Mouse (Mus musculus): ENCODE measurements around the gene Gucy1b1.

Gucy1b1 gene

GRCm38 (mm10) chr3:82074201-82074851, at the start of gene Gucy1b1:
Gene Gucy1b1, minus strand, starts transcription at chr3:82074689.
- DNase-seq (ENCODE audit: low read depth in 1 of 2, low spot score in 2 of 2), result no peak

- DNase-seq (ENCODE audit: low read depth in 1 of 2, low spot score in 2 of 2), result no peak
Observed at GRCm38 (mm10) chr3:82118916-82119315, 44.4 kb upstream of the Gucy1b1 start.

- DNase-seq (ENCODE audit: low read depth in 1 of 2, low spot score in 2 of 2), result no peak
Observed at GRCm38 (mm10) chr3:82112439-82112838, 38.0 kb upstream of the Gucy1b1 start.

GRCm38 (mm10) chr3:82111986-82112385, 37.5 kb upstream of the Gucy1b1 start:
- DNase-seq (ENCODE audit: low read depth in 1 of 2, low spot score in 2 of 2), result no peak

GRCm38 (mm10) chr3:82108951-82109350, 34.5 kb upstream of the Gucy1b1 start:
- no peak for DNase-seq (ENCODE audit: low read depth in 1 of 2, low spot score in 2 of 2)

- DNase-seq (ENCODE audit: low read depth in 1 of 2, low spot score in 2 of 2), result no peak
Observed at GRCm38 (mm10) chr3:82104229-82104628, 29.7 kb upstream of the Gucy1b1 start.

- no peak for DNase-seq (ENCODE audit: low read depth in 1 of 2, low spot score in 2 of 2)
Observed at GRCm38 (mm10) chr3:82099127-82099526, 24.6 kb upstream of the Gucy1b1 start.

GRCm38 (mm10) chr3:82096801-82097200, 22.3 kb upstream of the Gucy1b1 start:
- DNase-seq (ENCODE audit: low read depth in 1 of 2, low spot score in 2 of 2), result no peak

GRCm38 (mm10) chr3:82073741-82074181, 728 bp downstream of the Gucy1b1 start:
- DNase-seq (ENCODE audit: low read depth in 1 of 2, low spot score in 2 of 2), result no peak

- DNase-seq (ENCODE audit: low read depth in 1 of 2, low spot score in 2 of 2), result no peak
Observed at GRCm38 (mm10) chr3:82067830-82068229, 6.7 kb downstream of the Gucy1b1 start.

GRCm38 (mm10) chr3:82061402-82062180, 12.9 kb downstream of the Gucy1b1 start:
- no peak for DNase-seq (ENCODE audit: low read depth in 1 of 2, low spot score in 2 of 2)

GRCm38 (mm10) chr3:82057201-82057600, 17.3 kb downstream of the Gucy1b1 start:
- no peak for DNase-seq (ENCODE audit: low read depth in 1 of 2, low spot score in 2 of 2)

GRCm38 (mm10) chr3:82054283-82054974, 20.1 kb downstream of the Gucy1b1 start:
- no peak for DNase-seq (ENCODE audit: low read depth in 1 of 2, low spot score in 2 of 2)

GRCm38 (mm10) chr3:82052029-82052428, 22.5 kb downstream of the Gucy1b1 start:
- no peak for DNase-seq (ENCODE audit: low read depth in 1 of 2, low spot score in 2 of 2)

- no peak for DNase-seq (ENCODE audit: low read depth in 1 of 2, low spot score in 2 of 2)
Observed at GRCm38 (mm10) chr3:82051468-82051867, 23.0 kb downstream of the Gucy1b1 start.

- DNase-seq (ENCODE audit: low read depth in 1 of 2, low spot score in 2 of 2), result no peak
Observed at GRCm38 (mm10) chr3:82048681-82049080, 25.8 kb downstream of the Gucy1b1 start.

- DNase-seq (ENCODE audit: low read depth in 1 of 2, low spot score in 2 of 2), result no peak
Observed at GRCm38 (mm10) chr3:82048078-82048477, 26.4 kb downstream of the Gucy1b1 start.

- no peak for DNase-seq (ENCODE audit: low read depth in 1 of 2, low spot score in 2 of 2)
Observed at GRCm38 (mm10) chr3:82047100-82047753, 27.3 kb downstream of the Gucy1b1 start.

- DNase-seq (ENCODE audit: low read depth in 1 of 2, low spot score in 2 of 2), result no peak
Observed at GRCm38 (mm10) chr3:82046087-82046486, 28.4 kb downstream of the Gucy1b1 start.

GRCm38 (mm10) chr3:82044902-82045301, 29.6 kb downstream of the Gucy1b1 start:
- DNase-seq (ENCODE audit: low read depth in 1 of 2, low spot score in 2 of 2), result no peak

- no peak for DNase-seq (ENCODE audit: low read depth in 1 of 2, low spot score in 2 of 2)
Observed at GRCm38 (mm10) chr3:82043676-82044075, 30.8 kb downstream of the Gucy1b1 start.
